Mouse (Mus musculus): ENCODE results near the gene Med10. TPM values are rescaled to one million over a fixed set of nuclear protein-coding genes. Genes with fewer than 3 reads are reported as not detected.

The Med10 gene
- total and polyA plus RNA-seq, 2 experiments from 2014 or later, result 51.3 to 157 TPM

- Histone ChIP-seq H3K4me2 (ENCODE audit: low read depth, low read length) (no peak overlapping the region), H3K4me3 (ENCODE audit: low read length) (no peak overlapping the region), H3K4me1 (ENCODE audit: insufficient read depth, low read length) (no peaks in the 10 kb centered on the region), H3K27me3 (ENCODE audit: insufficient read depth, low read length) (no peaks in the 10 kb centered on the region), H3K27ac (no peak overlapping the region), H3K9me3 (ENCODE audit: low read length) (no peaks in the 10 kb centered on the region), H3K9ac (replicated peaks; ENCODE audit: low read length) (no peak overlapping the region), H3K36me3 (ENCODE audit: insufficient read depth, low read length) (no peaks in the 10 kb centered on the region)
- TF ChIP-seq CTCF (IDR thresholded peaks at IDR 0.05; ENCODE audit: low read depth), result no peak
- ATAC-seq, result no peak
- WGBS, result 92% methylated on average over 8 of the region's 8 CpGs
- DNase-seq (ENCODE audit: low spot score), result no peak
Measured at GRCm38 (mm10) chr13:69830606-69831005, 28.4 kb downstream of the Med10 start.

GRCm38 (mm10) chr13:69832578-69832977, 30.4 kb downstream of the Med10 start:
- H3K4me1 ChIP-seq (ENCODE audit: insufficient read depth, low read length), result no peaks in the 10 kb centered on the region
- DNase-seq (ENCODE audit: low spot score) (no peak), ATAC-seq (no peak)
- no peak overlapping the region for H3K27ac ChIP-seq
- no peaks in the 10 kb centered on the region for H3K9me3 ChIP-seq (ENCODE audit: low read length)
- H3K4me2 ChIP-seq (ENCODE audit: low read depth, low read length), result no peak overlapping the region
- H3K27me3 ChIP-seq (ENCODE audit: insufficient read depth, low read length), result no peaks in the 10 kb centered on the region
- H3K36me3 ChIP-seq (ENCODE audit: insufficient read depth, low read length), result no peaks in the 10 kb centered on the region
- H3K4me3 ChIP-seq (ENCODE audit: low read length), result no peak overlapping the region
- TF ChIP-seq CTCF (IDR thresholded peaks at IDR 0.05; ENCODE audit: low read depth), result no peak
- H3K9ac ChIP-seq (replicated peaks; ENCODE audit: low read length), result no peak overlapping the region
- 81% methylated on average over 9 of the region's 9 CpGs for WGBS

GRCm38 (mm10) chr13:69833416-69833815, 31.2 kb downstream of the Med10 start:
- Histone ChIP-seq H3K4me1 (ENCODE audit: insufficient read depth, low read length) (no peaks in the 10 kb centered on the region), H3K4me3 (ENCODE audit: low read length) (no peak overlapping the region), H3K9me3 (ENCODE audit: low read length) (no peaks in the 10 kb centered on the region), H3K27ac (no peak overlapping the region), H3K27me3 (ENCODE audit: insufficient read depth, low read length) (no peaks in the 10 kb centered on the region), H3K36me3 (ENCODE audit: insufficient read depth, low read length) (no peaks in the 10 kb centered on the region), H3K4me2 (ENCODE audit: low read depth, low read length) (no peak overlapping the region), H3K9ac (replicated peaks; ENCODE audit: low read length) (no peak overlapping the region)
- DNase-seq (ENCODE audit: low spot score) (no peak), ATAC-seq (no peak)
- 92% methylated on average over 11 of the region's 11 CpGs for WGBS
- TF ChIP-seq CTCF (IDR thresholded peaks at IDR 0.05; ENCODE audit: low read depth), result no peak

GRCm38 (mm10) chr13:69845592-69845991, 43.4 kb downstream of the Med10 start:
- Histone ChIP-seq H3K4me2 (ENCODE audit: low read depth, low read length) (no peak overlapping the region), H3K27ac (no peak overlapping the region), H3K9me3 (ENCODE audit: low read length) (no peaks in the 10 kb centered on the region), H3K4me1 (ENCODE audit: insufficient read depth, low read length) (no peaks in the 10 kb centered on the region), H3K4me3 (ENCODE audit: low read length) (no peak overlapping the region), H3K27me3 (ENCODE audit: insufficient read depth, low read length) (no peaks in the 10 kb centered on the region), H3K9ac (replicated peaks; ENCODE audit: low read length) (no peak overlapping the region), H3K36me3 (ENCODE audit: insufficient read depth, low read length) (no peaks in the 10 kb centered on the region)
- ATAC-seq, result no peak
- TF ChIP-seq CTCF (IDR thresholded peaks at IDR 0.05; ENCODE audit: low read depth), result no peak
- DNase-seq (ENCODE audit: low spot score), result no peak
- 79% methylated on average over 1 of the region's 1 CpGs for WGBS

GRCm38 (mm10) chr13:69849579-69849978, 47.4 kb downstream of the Med10 start:
- Histone ChIP-seq H3K4me1 (ENCODE audit: insufficient read depth, low read length) (no peaks in the 10 kb centered on the region), H3K36me3 (ENCODE audit: insufficient read depth, low read length) (no peaks in the 10 kb centered on the region), H3K27me3 (ENCODE audit: insufficient read depth, low read length) (no peaks in the 10 kb centered on the region), H3K27ac (no peak overlapping the region), H3K9ac (replicated peaks; ENCODE audit: low read length) (no peak overlapping the region), H3K4me2 (ENCODE audit: low read depth, low read length) (no peak overlapping the region), H3K9me3 (ENCODE audit: low read length) (no peaks in the 10 kb centered on the region), H3K4me3 (ENCODE audit: low read length) (no peak overlapping the region)
- no peak for ATAC-seq
- TF ChIP-seq CTCF (IDR thresholded peaks at IDR 0.05; ENCODE audit: low read depth), result no peak
- 83% methylated on average over 1 of the region's 1 CpGs for WGBS
- DNase-seq (ENCODE audit: low spot score), result no peak

- no peak overlapping the region for H3K4me3 ChIP-seq (ENCODE audit: low read length)
- DNase-seq (ENCODE audit: low spot score), result no peak
Measured at GRCm38 (mm10) chr13:69852313-69852712, 50.1 kb downstream of the Med10 start.

GRCm38 (mm10) chr13:69853425-69854043, 51.3 kb downstream of the Med10 start:
- H3K4me1 ChIP-seq (ENCODE audit: insufficient read depth, low read length), result no peaks in the 10 kb centered on the region
- no peak for TF ChIP-seq CTCF (IDR thresholded peaks at IDR 0.05; ENCODE audit: low read depth)
- H3K27me3 ChIP-seq (ENCODE audit: insufficient read depth, low read length), result no peaks in the 10 kb centered on the region
- H3K4me2 ChIP-seq (ENCODE audit: low read depth, low read length), result no peak overlapping the region
- no peak for ATAC-seq
- WGBS, result 23% methylated on average over 5 of the region's 5 CpGs
- H3K9ac ChIP-seq (replicated peaks; ENCODE audit: low read length), result no peak overlapping the region
- DNase-seq (ENCODE audit: low spot score), result peak; percentile 8
- no peaks in the 10 kb centered on the region for H3K9me3 ChIP-seq (ENCODE audit: low read length)
- no peak overlapping the region for H3K4me3 ChIP-seq (ENCODE audit: low read length)
- H3K27ac ChIP-seq, result no peak overlapping the region
- H3K36me3 ChIP-seq (ENCODE audit: insufficient read depth, low read length), result no peaks in the 10 kb centered on the region

More at GRCm38 (mm10) chr13:69852313-69852712, 50.1 kb downstream of the Med10 start:
- Histone ChIP-seq H3K9me3 (ENCODE audit: low read length) (no peaks in the 10 kb centered on the region), H3K27me3 (ENCODE audit: insufficient read depth, low read length) (no peaks in the 10 kb centered on the region), H3K27ac (no peak overlapping the region), H3K4me2 (ENCODE audit: low read depth, low read length) (no peak overlapping the region), H3K4me1 (ENCODE audit: insufficient read depth, low read length) (no peaks in the 10 kb centered on the region), H3K36me3 (ENCODE audit: insufficient read depth, low read length) (no peaks in the 10 kb centered on the region), H3K9ac (replicated peaks; ENCODE audit: low read length) (no peak overlapping the region)
- no peak for ATAC-seq
- WGBS, result 73% methylated on average over 5 of the region's 5 CpGs
- no peak for TF ChIP-seq CTCF (IDR thresholded peaks at IDR 0.05; ENCODE audit: low read depth)
